Mouse (Mus musculus): ENCODE data around the gene Grpel1.

Grpel1 gene

DNA sequence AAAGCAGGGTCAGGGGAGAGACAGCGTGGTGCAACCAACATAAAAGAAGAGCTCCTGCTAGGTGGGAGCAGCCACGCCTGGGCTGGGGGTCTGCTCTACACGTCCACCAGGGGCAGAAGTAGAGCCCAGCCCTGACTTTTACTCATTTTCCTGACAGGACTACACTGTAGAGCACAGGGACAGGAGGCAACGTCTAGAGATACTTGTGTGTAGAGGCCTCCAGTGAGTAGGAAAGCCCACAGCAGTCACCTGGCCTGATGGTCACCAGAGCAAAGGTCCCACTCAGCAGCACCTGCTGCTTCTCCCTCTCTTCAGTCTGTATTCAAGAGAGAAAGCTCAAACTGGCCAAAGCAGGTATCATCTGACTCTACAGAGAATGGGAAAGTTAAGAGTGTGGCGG lies 40.8 kb downstream of the Grpel1 start:
- no peak for DNase-seq (ENCODE audit: extremely low read depth, low read depth, low spot score)

DNA sequence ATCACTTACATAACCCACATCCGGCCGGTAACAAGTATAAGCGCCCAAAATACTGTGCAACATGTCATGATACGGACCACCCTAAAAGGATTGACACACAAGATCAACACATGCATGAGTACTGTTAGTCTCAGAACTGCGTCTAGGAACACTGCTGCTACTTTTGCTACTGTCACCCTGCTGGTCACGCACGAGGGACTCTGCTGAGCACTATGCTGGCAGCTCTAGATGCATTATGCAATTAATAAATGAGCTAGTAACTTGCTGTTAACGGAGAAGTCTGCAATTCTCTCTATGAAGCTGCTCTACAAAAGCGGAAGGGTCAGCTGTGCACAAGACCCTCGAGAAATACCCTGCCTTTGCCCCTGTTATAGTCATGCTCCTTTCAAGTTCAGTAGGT lies 43.6 kb downstream of the Grpel1 start:
- DNase-seq (ENCODE audit: extremely low read depth, low read depth, low spot score), result no peak

DNA sequence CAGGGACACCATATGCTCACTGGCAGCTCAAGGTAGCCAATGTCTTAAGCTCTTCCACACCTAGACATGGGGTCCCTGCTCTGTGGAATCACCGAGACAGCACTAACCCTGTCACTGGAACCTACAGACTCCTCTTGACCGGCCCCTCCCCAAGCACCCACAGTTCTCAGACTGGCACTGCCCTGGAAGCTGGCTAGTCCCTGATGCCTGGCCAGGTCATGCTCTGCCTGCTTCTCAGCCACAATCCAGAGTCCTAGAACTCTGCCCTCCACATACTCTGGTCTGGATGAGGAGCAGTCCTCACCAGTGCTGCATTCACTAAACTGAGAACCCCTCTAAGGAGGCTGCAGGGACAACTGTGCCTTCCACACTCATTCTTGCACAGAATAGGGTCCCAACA lies 46.2 kb downstream of the Grpel1 start:
- no peak for DNase-seq (ENCODE audit: extremely low read depth, low read depth, low spot score)

DNA sequence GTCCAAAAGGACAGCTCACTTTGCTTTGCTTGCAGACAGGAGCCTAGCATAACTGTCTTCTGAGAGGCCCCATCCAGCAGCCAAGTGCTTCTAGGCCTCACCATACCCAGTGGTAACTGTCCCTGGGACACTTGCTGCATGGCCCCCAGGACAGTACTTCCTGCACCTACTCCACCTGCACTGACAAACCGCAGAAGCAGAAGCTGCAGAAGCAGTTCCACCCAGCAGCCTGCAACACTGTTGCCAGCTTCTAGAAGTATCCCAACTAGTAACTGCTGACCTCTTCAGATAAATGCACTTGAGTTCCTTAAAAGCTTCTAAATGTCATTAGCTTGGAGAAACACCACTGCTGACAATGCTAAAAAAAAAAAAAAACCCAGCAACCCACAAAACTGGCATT lies 50.3 kb downstream of the Grpel1 start:
- no peak for DNase-seq (ENCODE audit: extremely low read depth, low read depth, low spot score)

DNA sequence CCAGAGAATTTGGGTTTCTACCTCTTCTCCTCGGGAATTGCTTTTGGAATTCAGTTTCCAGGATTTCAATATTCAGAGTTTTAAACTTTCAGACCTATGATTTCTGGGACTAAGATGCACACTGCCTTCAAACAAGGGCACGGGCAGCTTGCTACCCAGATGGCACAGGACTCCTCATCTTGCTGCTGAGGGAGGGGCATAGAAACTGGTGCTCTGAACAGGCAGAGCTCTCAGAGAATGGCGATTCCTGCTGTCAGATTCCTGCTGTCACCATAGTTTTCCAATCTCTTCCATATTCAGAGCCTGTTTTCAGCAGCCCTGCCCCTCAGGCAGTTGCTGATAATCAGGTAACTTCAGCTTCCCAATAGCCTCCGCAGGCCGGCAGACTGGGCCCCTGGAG lies 50.8 kb downstream of the Grpel1 start:
- no peak for DNase-seq (ENCODE audit: extremely low read depth, low read depth, low spot score)

DNA sequence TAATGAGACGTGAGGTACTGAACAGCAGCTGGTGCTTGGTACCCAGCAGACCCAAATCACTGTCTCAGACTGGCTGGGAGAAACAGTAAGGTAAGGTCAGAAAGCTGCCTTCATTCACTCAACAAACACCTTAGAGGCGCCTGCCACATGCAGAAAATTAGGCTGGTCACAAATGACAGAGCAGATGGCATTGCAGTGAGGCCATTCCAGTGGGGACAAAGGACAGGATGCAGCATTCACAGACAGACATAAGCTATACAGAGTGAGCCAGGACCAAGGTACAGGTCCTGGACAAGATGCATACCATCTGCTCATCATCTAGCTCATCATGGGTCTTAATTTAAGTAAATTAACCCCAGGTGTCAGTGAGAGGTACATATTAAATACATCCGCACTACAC lies 52.8 kb downstream of the Grpel1 start:
- DNase-seq (ENCODE audit: extremely low read depth, low read depth, low spot score), result no peak

DNA sequence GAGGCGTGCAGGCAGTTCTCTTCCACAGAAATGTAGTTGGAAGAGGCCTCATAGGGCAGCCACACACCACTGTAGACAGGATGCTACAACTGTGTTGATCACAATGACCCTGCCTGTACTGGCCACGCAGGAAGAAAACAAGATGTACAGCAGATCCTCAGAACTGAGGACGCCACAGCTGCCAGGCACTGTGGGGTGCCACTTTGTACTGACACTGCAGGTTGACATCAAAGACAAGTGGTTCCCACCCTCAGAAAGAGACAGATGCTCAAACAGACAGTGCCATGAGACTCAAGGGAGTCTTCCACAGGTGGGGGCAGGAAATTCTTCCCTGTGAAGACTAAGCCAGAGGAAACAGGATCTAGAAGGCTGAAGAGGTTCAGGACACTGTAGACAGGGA lies 55.0 kb downstream of the Grpel1 start:
- no peak for DNase-seq (ENCODE audit: extremely low read depth, low read depth, low spot score)

DNA sequence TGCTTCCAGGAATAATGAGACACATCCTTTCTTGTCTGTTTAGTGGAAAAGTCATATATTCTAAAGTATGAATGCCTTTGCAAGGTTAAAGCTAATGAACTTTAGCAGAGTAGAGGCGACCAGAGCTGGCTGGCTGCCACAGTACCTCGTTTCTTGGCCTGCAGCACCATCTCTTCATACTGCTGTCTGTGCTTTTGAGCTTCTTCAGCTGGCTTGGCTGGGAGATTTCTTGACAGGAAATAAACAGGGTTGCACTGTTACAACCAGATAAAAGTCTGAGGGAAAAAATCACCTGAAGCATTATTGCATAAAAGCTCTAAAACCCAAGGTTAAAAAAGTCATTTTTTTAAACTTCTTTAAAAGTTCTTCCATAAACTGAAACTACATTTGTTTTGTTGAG lies 58.0 kb downstream of the Grpel1 start:
- DNase-seq (ENCODE audit: extremely low read depth, low read depth, low spot score), result no peak

DNA sequence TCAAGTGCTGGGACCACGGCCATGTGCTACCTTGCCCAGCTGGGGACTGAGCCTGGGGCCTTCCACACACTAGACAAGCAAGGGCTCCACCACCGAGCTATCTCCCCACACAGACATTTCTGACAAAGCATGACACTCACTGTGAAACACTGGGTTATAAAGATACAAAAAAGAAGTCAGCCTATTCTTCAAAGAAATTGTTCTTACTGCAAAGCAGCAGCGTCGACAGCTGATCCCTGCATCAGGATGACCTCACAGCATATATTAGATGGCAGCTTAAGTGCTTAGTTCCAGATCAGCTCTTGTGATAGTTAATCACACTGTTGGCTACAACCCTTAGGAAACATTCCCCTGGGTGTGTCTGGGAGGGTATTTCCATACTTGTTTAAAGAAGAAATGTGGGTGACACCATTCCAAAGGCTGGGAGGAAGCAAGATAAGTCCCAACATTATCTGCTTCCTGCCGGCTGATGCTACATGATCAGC lies 58.5 kb downstream of the Grpel1 start:
- no peak for DNase-seq (ENCODE audit: extremely low read depth, low read depth, low spot score)

Measured in fat pad, adult 2 months (tissue).